Mouse (Mus musculus) stomach, embryonic 16.5 days (tissue): ENCODE results near the gene Gm21854. TPM values are rescaled to one million over a fixed set of nuclear protein-coding genes. Genes with fewer than 3 reads are reported as not detected.
"Not testable (repeated sequence)": the region's sequence is repeated elsewhere in the genome, so short reads cannot be mapped to it uniquely, and the experiment has no call there.

Experiments
- ATAC-seq: fragments of 200-750 bp; cut with Nextera tagmentation; 2 replicates; pipeline ENCODE4 v1.8.0; 2017; ENCODE audit warnings: moderate number of reproducible peaks, moderate TSS enrichment; ENCODE audit not compliant: insufficient read depth, low FRiP score
- H3K27ac ChIP-seq: fragments of 300-500 bp; sonication (generic); 2 replicates; pipeline ENCODE4 v1.5.1; 2014; ENCODE audit warnings: low read length
- H3K27me3 ChIP-seq: fragments of 300-500 bp; sonication (generic); 2 replicates; pipeline ENCODE4 v1.6.1; 2014; ENCODE audit warnings: low read length, control low read depth, mixed read lengths; ENCODE audit not compliant: control insufficient read depth, insufficient read depth
- H3K36me3 ChIP-seq: fragments of 300-500 bp; sonication (generic); 2 replicates; pipeline ENCODE4 v1.6.1; 2014; ENCODE audit warnings: low read length; ENCODE audit not compliant: control insufficient read depth, insufficient read depth
- H3K4me1 ChIP-seq: fragments of 300-500 bp; sonication (generic); 2 replicates; pipeline ENCODE4 v1.6.1; 2014; ENCODE audit warnings: low read length, control low read depth, mixed read lengths; ENCODE audit not compliant: control insufficient read depth, insufficient read depth
- H3K4me2 ChIP-seq: fragments of 300-500 bp; sonication (generic); 2 replicates; pipeline ENCODE4 v1.6.1; 2014; ENCODE audit warnings: low read depth, low read length, mixed read lengths
- H3K4me3 ChIP-seq: fragments of 300-500 bp; sonication (generic); replicated peaks from 2 replicates; pipeline ENCODE4 v1.5.1; 2014; ENCODE audit warnings: mild to moderate bottlenecking, low read length
- H3K9ac ChIP-seq: fragments of 300-500 bp; sonication (generic); 2 replicates; pipeline ENCODE4 v1.6.1; 2014; ENCODE audit warnings: low read length
- H3K9me3 ChIP-seq: fragments of 300-500 bp; sonication (generic); replicated peaks from 2 replicates; pipeline ENCODE4 v1.6.1; 2016; ENCODE audit warnings: low read length, control low read depth; ENCODE audit not compliant: control insufficient read depth
- polyA plus RNA-seq: library from polyadenylated mRNA; unstranded; fragments of >200 nt; fragmentation: Nextera tagmentation; extraction: Ambion mirVana; gene quantifications from 2 replicates; pipeline ENCODE4 v1.2.1, GENCODE M21; 2015

Gm21854 gene
- not detected in 2 replicates for polyA plus RNA-seq

DNA sequence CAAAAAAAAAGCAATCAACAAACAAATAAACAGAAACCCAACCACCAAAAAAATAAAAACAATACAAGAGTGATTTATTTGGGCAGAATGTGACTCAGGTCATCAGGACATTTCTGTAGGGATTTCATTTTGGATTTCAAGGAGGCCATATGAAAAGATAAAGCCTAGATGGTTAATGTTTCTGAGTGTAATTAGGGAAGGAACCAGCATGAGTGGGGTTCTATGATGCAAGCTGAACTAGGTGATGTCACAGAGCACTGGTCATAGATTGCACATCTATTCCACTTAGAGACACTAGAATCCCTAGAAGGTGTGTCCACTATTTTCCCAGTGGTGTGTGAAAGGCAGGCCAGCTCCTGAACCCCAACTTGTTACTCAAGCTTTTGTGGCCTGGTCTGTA, at the start of gene Gm21854:
Gene Gm21854 (plus strand): TSS at position 301 of the 400 bp plus-strand sequence.
- not testable (repeated sequence) for ATAC-seq, H3K4me2 ChIP-seq, H3K27me3 ChIP-seq, H3K27ac ChIP-seq, H3K36me3 ChIP-seq, H3K9me3 ChIP-seq, H3K4me1 ChIP-seq, H3K9ac ChIP-seq, H3K4me3 ChIP-seq

Other genes starting within 250 kb of the Gm21854 start
- not detected in 2 replicates for gene Gm20914, start 69.0 kb downstream of the Gm21854 start, polyA plus RNA-seq
- not detected in 2 replicates for gene Gm28171, start 136.4 kb downstream of the Gm21854 start, polyA plus RNA-seq